Mouse (Mus musculus) lung, adult 2 months (tissue): ENCODE measurements around the gene Olfr251.
"Not testable (repeated sequence)": the region's sequence is repeated elsewhere in the genome, so short reads cannot be mapped to it uniquely, and the experiment has no call there.

ENCODE experiments used
- CTCF ChIP-seq: fragments of 200-500 bp; IDR thresholded peaks from 2 replicates; pipeline ENCODE4 v1.5.1; 2011; ENCODE audit warnings: mild to moderate bottlenecking, low read length, control low read depth; ENCODE audit not compliant: insufficient read depth
- POLR2A ChIP-seq: fragments of 200-500 bp; IDR thresholded peaks from 2 replicates; pipeline ENCODE4 v1.6.1; 2011; ENCODE audit warnings: low read depth, mild to moderate bottlenecking, control low read depth, low read length, borderline replicate concordance; ENCODE audit errors: extremely low read depth

DNA sequence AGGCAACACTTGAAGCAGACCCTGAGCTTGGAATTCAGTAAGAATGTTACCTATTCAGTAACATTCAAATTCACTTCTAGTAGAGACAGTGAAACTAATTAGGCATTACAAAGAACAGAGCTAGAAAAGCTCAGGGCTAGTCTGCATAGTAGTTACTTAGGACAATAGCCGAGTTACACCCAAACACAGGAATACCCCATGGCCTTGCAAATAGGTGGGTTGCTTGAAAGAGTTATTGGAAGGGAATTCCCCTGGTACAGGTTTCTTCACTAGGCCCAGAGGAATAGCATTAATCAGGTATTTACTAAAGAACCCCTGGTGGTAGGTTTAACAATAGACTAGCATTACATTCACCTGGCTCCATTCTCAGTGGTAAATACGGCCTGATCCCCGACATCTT lies 30.6 kb downstream of the Olfr251 start:
- not testable (repeated sequence) for TF ChIP-seq CTCF, POLR2A
